Mouse (Mus musculus) NIH3T3 (cell line): ENCODE data around the gene Card9.

Experiments used
- DNase-seq: peaks from one replicate; pipeline ENCODE4 v3.0.0-alpha.2; 2012; ENCODE audit warnings: low read depth

The Card9 gene

GRCm38 (mm10) chr2:26362991-26363390 is 2.3 kb upstream of the Card9 start:
- no peak for DNase-seq

GRCm38 (mm10) chr2:26359983-26360382 is 735 bp downstream of the Card9 start:
- no peak for DNase-seq

GRCm38 (mm10) chr2:26358667-26359320 is 1.9 kb downstream of the Card9 start:
- DNase-seq, result no peak

- DNase-seq, result no peak
These were observed 3.2 kb downstream of the Card9 start for GRCm38 (mm10) chr2:26357484-26357883.

- no peak for DNase-seq
These were observed 4.0 kb downstream of the Card9 start for GRCm38 (mm10) chr2:26356678-26357077.

GRCm38 (mm10) chr2:26356231-26356630 is 4.5 kb downstream of the Card9 start:
- no peak for DNase-seq

GRCm38 (mm10) chr2:26354401-26354800 is 6.3 kb downstream of the Card9 start:
- DNase-seq, result no peak

GRCm38 (mm10) chr2:26353066-26353980 is 7.4 kb downstream of the Card9 start:
- DNase-seq, result no peak

GRCm38 (mm10) chr2:26352291-26352910 is 8.3 kb downstream of the Card9 start:
- no peak for DNase-seq

- DNase-seq, result peak; percentile 96
These were observed 9.1 kb downstream of the Card9 start, which contains the start of gene Dnlz for GRCm38 (mm10) chr2:26351358-26352290. Gene Dnlz, minus strand, starts transcription at chr2:26352110.

GRCm38 (mm10) chr2:26348241-26348640 is 12.5 kb downstream of the Card9 start:
- DNase-seq, result no peak

GRCm38 (mm10) chr2:26342609-26343490 is 17.9 kb downstream of the Card9 start:
- no peak for DNase-seq

GRCm38 (mm10) chr2:26342044-26342443 is 18.7 kb downstream of the Card9 start:
- no peak for DNase-seq

GRCm38 (mm10) chr2:26341510-26341981 is 19.2 kb downstream of the Card9 start:
- DNase-seq, result no peak

- DNase-seq, result no peak
These were observed 21.5 kb downstream of the Card9 start for GRCm38 (mm10) chr2:26339204-26339551.

- DNase-seq, result no peak
These were observed 22.2 kb downstream of the Card9 start for GRCm38 (mm10) chr2:26338302-26339203.

GRCm38 (mm10) chr2:26330702-26331101 is 30.0 kb downstream of the Card9 start:
- DNase-seq, result no peak

GRCm38 (mm10) chr2:26330056-26330468 is 30.7 kb downstream of the Card9 start:
- no peak for DNase-seq

- no peak for DNase-seq
These were observed 31.3 kb downstream of the Card9 start for GRCm38 (mm10) chr2:26329402-26329801.
